Mouse (Mus musculus) kidney, adult 2 months (tissue): ENCODE results near the gene Zdhhc19.

Source experiments
- CTCF ChIP-seq: fragments of 200-500 bp; conservative IDR thresholded peaks from 2 replicates; pipeline ENCODE4 v1.5.1; 2011; ENCODE audit warnings: low read depth, mild to moderate bottlenecking, control low read depth, low read length, moderate library complexity, mixed read lengths; ENCODE audit not compliant: insufficient read depth, insufficient read length
- POLR2A ChIP-seq: fragments of 200-500 bp; IDR thresholded peaks from one replicate; pipeline ENCODE4 v1.6.1; 2011; ENCODE audit warnings: low read depth, low read length, control low read depth

DNA sequence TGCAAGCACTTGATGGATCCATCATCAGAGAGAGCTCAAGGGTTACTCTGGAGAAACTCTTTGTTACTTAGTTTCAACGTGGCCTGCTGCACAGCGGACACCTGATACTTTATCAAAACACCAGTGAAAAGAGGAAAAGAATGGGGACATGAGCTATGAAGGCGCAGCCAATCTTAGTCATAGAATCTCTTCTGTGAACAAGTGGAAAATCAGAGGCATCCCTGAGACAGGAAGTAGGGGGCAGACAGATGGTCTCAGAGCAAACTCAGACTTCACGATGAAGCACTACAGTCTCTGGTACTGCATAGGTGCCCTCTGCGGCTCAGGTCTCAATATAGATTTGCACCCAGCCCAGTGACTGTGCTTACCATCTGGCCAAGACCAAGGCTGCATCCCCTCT, 98.6 kb downstream of the Zdhhc19 start:
- no peak for TF ChIP-seq CTCF
- TF ChIP-seq POLR2A = no peak
